Mouse (Mus musculus) splenic B cell, adult 2 months (primary cell): Measurements from ENCODE around the gene Ap1g1.
"Not testable (repeated sequence)": the region's sequence is repeated elsewhere in the genome, so short reads cannot be mapped to it uniquely, and the experiment has no call there.

Experiments used
- DNase-seq: peaks from one replicate; pipeline ENCODE4 v3.0.0-alpha.2; 2011; ENCODE audit warnings: low read depth, low spot score
- H3K27me3 ChIP-seq: 2 replicates; pipeline ENCODE4 v1.6.1; 2012; ENCODE audit warnings: mild to moderate bottlenecking, low read length, moderate library complexity, mixed read lengths; ENCODE audit not compliant: control insufficient read depth, poor library complexity, insufficient read depth, severe bottlenecking
- H3K36me3 ChIP-seq: 2 replicates; pipeline ENCODE4 v1.6.1; 2012; ENCODE audit warnings: mild to moderate bottlenecking, low read length, moderate library complexity, mixed read lengths; ENCODE audit not compliant: control insufficient read depth, poor library complexity, insufficient read depth, severe bottlenecking

Gene Ap1g1

GRCm38 (mm10) chr8:109865536-109865935, 87.2 kb downstream of the Ap1g1 start:
- H3K27me3 ChIP-seq: no peaks in the 10 kb centered on the region
- DNase-seq: no peak
- H3K36me3 ChIP-seq: peaks cover 3% of the 10 kb centered on the region; the same call in 1 of the 2 replicates

DNA sequence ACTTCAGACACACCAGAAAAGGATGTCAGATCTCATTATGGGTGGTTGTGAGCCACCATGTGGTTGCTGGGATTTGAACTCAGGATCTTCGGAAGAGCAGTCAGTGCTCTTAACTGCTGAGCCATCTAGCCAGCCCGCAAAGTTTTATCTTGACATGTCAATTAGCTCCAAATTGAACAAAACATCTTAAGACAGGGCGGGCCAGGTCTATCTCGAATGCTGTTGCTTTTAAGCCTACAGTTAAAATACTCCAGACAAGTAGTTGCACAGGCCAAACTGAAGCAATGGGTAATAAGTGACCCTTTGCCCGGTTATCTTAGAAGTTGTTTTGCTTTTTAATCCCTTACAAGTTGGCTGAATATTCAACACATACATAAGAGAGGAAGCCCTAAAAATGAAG, 88.3 kb downstream of the Ap1g1 start:
- Histone ChIP-seq H3K36me3 (no peaks in the 10 kb centered on the region), H3K27me3 (no peaks in the 10 kb centered on the region)
- no peak for DNase-seq

DNA sequence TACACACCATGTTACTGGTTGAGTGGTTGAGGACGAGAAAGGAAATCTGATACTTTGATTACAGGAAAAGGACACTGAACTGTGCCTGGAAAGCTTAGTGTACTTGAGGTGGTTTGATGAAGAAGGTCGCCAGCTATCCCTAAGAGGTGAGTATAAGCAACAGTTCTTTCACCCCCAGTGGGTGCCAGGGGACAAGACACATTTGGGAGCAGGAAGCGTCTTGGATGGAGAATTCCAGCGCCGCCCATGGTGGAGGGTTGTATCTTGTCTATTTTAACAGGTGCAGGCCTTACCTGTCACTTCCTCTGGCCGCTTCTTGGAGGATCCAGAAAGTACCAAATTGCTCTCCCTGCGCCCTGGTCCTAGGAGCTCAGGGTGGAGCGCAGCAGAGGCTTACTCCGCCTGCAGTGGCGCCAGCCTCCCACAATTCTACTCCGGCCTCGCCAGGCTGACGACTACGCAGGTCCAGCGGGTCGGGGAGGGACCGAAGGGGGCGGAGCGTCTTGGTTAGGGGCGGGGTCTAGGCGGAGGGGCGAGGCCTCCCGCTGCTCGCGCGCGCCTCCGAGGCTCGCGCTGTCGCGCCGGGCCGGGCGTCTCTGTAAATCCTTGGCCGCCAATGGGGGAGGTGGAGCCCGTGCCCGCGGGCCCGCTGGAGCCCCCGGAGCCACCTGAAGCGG, 89.8 kb downstream of the Ap1g1 start, which contains the start of gene Phlpp2:
Phlpp2 (plus strand) TSS at position 540 of the 677 bp plus-strand sequence.
- Histone ChIP-seq H3K27me3 (no peaks in the 10 kb centered on the region), H3K36me3 (no peaks in the 10 kb centered on the region)
- DNase-seq: peak; percentile 96

- Histone ChIP-seq H3K36me3 (no peaks in the 10 kb centered on the region), H3K27me3 (no peaks in the 10 kb centered on the region)
- peak; percentile 34 for DNase-seq
Observed at GRCm38 (mm10) chr8:109868680-109869361, 90.5 kb downstream of the Ap1g1 start.

- Histone ChIP-seq H3K27me3 (no peaks in the 10 kb centered on the region), H3K36me3 (no peaks in the 10 kb centered on the region)
- no peak for DNase-seq
Observed at GRCm38 (mm10) chr8:109871056-109871455, 92.7 kb downstream of the Ap1g1 start.

DNA sequence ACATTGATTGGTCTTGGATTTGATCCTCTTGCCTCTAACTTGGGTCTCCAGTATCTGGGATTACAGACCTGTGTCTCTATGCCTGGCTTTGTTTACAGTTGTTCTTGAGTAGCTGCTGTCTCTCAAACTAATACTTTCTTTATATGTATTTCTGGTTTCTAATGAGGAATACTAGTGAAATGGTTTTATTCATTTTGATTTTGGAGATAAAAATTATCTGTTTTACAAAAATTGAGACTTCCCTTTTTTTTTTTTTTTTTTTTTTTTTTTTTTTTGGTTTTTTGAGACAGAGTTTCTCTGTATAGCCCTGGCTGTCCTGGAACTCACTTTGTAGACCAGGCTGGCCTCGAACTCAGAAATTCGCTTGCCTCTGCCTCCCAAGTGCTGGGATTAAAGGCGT, 95.4 kb downstream of the Ap1g1 start:
- not testable (repeated sequence) for DNase-seq, H3K27me3 ChIP-seq, H3K36me3 ChIP-seq

- H3K36me3 ChIP-seq: no peaks in the 10 kb centered on the region
- H3K27me3 ChIP-seq: no peaks in the 10 kb centered on the region
- DNase-seq: no peak
Observed at GRCm38 (mm10) chr8:109880012-109880662, 101.8 kb downstream of the Ap1g1 start.

DNA sequence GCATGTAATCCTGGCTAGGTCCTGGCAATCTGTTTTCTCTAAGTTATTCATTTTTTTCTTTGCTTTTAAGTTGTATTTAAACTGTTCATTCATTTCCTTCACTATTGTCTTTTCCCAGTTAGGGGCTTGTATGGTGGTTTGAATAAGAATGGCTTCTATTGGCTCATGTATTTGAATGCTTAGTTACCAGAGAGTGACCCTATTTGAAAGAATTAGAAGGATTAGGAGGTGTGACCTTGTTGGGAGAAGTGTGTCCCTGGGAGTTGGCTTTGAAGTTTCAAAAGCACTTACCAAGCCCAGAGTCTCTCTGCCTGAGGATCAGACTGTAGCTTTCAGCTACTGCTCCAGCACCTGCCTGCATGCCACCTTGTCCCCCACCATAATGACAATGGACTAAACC, 106.9 kb downstream of the Ap1g1 start:
- Histone ChIP-seq H3K36me3 (no peaks in the 10 kb centered on the region), H3K27me3 (no peaks in the 10 kb centered on the region)
- DNase-seq: no peak

GRCm38 (mm10) chr8:109889211-109889610, 110.9 kb downstream of the Ap1g1 start:
- no peaks in the 10 kb centered on the region for H3K27me3 ChIP-seq
- no peak for DNase-seq

DNA sequence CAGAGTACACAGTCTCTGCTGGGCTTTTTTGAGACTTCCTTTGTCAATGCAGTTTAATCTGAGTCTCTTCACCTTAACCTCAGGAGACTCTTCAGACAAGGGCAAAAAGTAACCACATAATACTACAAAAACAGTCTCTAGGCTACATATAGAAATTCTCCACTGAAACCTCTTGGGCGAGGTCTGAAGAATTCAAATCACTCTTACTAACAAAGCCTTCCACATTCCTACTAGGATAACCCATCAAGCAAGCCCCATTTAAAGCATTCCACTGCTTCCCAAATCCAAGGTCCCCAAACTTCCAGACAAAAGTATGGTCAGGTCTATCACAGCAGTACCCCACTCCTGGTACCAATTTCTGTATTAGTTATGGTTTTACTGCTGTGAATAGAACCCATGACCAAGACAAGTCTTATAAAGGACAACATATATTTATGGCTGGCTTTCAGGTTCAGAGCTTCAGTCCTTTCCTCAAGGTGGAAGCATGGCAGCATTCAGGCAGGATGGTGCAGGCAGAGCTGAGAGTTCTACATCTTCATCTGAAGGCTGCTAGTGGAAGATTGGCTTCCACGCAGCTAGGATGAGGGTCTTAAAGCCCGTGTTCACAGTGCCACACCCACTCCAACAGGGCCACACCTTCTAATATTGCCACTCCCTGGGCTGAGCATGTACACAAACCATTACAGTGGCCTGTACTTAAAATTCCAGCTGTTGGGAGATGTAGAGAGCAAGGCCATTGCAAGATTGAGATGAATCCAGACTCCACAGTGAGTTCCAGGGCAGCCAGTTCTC, 112.6 kb downstream of the Ap1g1 start:
- H3K36me3 ChIP-seq: no peaks in the 10 kb centered on the region
- DNase-seq: no peak
- H3K27me3 ChIP-seq: no peaks in the 10 kb centered on the region

More at GRCm38 (mm10) chr8:109889211-109889610, 110.9 kb downstream of the Ap1g1 start:
- H3K36me3 ChIP-seq: no peaks in the 10 kb centered on the region

GRCm38 (mm10) chr8:109894636-109895035, 116.3 kb downstream of the Ap1g1 start:
- no peaks in the 10 kb centered on the region for H3K27me3 ChIP-seq
- DNase-seq: no peak
- no peaks in the 10 kb centered on the region for H3K36me3 ChIP-seq

GRCm38 (mm10) chr8:109895355-109895754, 117.0 kb downstream of the Ap1g1 start:
- DNase-seq: no peak
- Histone ChIP-seq H3K27me3 (no peaks in the 10 kb centered on the region), H3K36me3 (no peaks in the 10 kb centered on the region)

GRCm38 (mm10) chr8:109902379-109902778, 124.0 kb downstream of the Ap1g1 start:
- Histone ChIP-seq H3K36me3 (no peaks in the 10 kb centered on the region), H3K27me3 (no peaks in the 10 kb centered on the region)
- no peak for DNase-seq

- Histone ChIP-seq H3K36me3 (no peaks in the 10 kb centered on the region), H3K27me3 (no peaks in the 10 kb centered on the region)
- DNase-seq: no peak
Observed at GRCm38 (mm10) chr8:109903909-109904469, 125.6 kb downstream of the Ap1g1 start.
